Mouse (Mus musculus) granulocyte monocyte progenitor cell, adult 5-6 weeks (primary cell): ENCODE measurements around the gene Ranbp3. TPM values are rescaled to one million over a fixed set of nuclear protein-coding genes. Genes with fewer than 3 reads are reported as not detected.
A peak's percentile ranks its signal among the peaks of the same experiment; 100 is the strongest.

Experiments
- ATAC-seq: replicated peaks from 2 replicates; pipeline ENCODE4 v1.8.0; 2016; ENCODE audit warnings: mild to moderate bottlenecking, moderate TSS enrichment, inconsistent platforms; ENCODE audit not compliant: poor library complexity, severe bottlenecking
- total RNA-seq, 2 experiments: library from RNA; stranded (forward) in 1 of 2; stranded (reverse) in 1 of 2; fragments of 200-712, 200-1000 nt in 1 of 2; fragments of >200 nt in 1 of 2; fragmentation: Nextera tagmentation in 1 of 2; gene quantifications; 2 replicates each; pipeline ENCODE4 v1.2.3; 2014 to 2017

The Ranbp3 gene
- total RNA-seq, 2 experiments from 2014 or later, result 43.9 to 70.1 TPM

DNA sequence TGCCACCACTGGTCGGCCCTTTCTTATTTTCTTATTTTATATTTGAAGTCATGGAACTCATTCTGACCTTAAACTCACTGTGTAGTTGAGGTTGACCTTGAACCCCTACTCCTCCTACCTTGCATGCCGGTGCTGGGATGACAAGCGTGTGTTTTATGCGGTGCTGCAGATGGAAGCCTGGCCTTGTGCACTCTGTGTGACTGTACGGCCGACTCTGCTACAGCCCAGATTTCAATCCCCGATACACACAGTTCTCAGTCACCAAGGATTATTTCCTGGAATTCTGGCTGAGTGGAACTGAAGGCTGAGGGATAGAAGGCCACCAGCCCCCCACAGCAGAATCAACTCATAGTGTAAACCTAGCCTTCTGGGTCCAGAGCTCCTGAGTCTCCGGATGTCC is 3.3 kb upstream of the Ranbp3 start:
- ATAC-seq, result no peak

GRCm38 (mm10) chr17:56673647-56674416 is 738 bp downstream of the Ranbp3 start:
- peak; percentile 53 for ATAC-seq

DNA sequence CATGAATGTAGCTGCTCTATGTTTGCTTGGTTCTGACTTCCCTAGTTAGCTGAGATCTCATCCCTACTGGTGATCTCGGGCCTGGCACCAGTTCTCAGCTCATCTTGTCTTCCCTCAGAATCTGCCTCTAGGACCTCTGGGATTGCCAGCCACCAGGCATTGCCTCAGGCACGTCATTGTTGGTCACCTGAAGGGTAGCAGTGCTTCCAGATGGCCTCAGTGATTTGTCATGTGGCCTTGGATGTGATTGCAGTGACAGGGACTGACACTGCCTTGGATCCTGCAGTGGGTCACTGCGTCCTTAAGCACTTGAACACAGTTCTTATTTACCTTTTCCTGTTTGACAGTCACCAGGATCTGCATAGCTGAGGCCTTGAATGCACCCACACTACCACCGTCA is 8.7 kb downstream of the Ranbp3 start:
- no peak for ATAC-seq

GRCm38 (mm10) chr17:56682880-56683279 is 9.8 kb downstream of the Ranbp3 start:
- ATAC-seq, result no peak

DNA sequence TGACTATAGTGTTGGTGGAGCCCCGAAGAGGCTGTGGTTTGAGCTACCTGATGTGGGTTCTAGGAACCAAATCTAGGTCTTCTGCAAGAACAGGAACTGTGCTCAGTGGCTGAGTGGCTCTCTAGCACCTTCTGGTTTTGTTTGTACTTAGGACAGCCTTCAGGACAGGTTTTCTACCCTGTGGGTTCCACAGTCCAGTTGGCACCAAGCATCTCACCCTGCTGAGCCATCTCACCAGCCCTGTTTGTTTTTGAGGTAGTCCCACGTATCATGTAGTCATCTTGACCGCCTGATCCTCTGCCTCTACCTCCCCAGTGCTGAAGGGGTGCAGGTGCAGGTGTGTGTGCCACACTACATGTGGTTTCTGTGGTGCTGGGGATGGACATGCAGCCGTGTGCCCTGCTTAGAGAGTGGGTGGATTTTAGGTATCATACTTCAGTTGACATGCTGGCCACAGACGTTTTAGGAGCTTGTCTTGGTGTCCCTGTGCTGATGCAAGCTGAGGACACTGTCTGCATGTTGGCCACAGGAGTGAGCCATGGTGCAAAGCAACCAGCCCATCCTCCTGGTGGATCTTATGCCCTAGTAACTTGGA is 10.5 kb downstream of the Ranbp3 start:
- no peak for ATAC-seq

GRCm38 (mm10) chr17:56684649-56685048 is 11.6 kb downstream of the Ranbp3 start:
- ATAC-seq, result no peak

- ATAC-seq, result no peak
Observed at GRCm38 (mm10) chr17:56686801-56687200, 13.7 kb downstream of the Ranbp3 start.

- no peak for ATAC-seq
Observed at GRCm38 (mm10) chr17:56688045-56688444, 15.0 kb downstream of the Ranbp3 start.

GRCm38 (mm10) chr17:56688689-56689088 is 15.6 kb downstream of the Ranbp3 start:
- no peak for ATAC-seq

GRCm38 (mm10) chr17:56693395-56693794 is 20.3 kb downstream of the Ranbp3 start:
- ATAC-seq, result no peak

DNA sequence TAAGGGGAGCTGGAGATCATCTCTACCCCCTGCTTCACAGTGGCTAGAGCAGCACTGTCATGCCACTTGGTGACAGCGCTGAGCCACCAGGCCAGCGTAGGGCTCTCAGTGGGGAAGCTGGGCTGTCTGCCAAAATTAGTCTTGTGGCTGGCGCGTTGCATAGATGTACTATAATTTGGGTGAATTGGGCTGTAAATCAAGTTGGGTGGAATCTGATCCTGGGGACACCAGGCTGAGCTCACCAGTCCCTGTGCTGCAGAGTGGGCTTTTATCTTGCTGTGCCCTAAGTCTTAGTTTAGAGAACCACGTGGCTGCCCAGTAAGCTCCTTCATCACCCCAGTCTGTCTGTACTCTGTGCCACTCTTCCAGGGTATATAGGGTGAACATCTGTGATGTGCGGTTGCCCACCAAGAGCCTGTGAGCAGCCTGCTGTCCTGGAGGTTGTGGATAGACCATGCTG is 20.8 kb downstream of the Ranbp3 start:
- peak; percentile 22 for ATAC-seq

GRCm38 (mm10) chr17:56700451-56700850 is 27.4 kb downstream of the Ranbp3 start:
- ATAC-seq, result no peak

- no peak for ATAC-seq
Observed at GRCm38 (mm10) chr17:56703038-56703437, 29.9 kb downstream of the Ranbp3 start.

DNA sequence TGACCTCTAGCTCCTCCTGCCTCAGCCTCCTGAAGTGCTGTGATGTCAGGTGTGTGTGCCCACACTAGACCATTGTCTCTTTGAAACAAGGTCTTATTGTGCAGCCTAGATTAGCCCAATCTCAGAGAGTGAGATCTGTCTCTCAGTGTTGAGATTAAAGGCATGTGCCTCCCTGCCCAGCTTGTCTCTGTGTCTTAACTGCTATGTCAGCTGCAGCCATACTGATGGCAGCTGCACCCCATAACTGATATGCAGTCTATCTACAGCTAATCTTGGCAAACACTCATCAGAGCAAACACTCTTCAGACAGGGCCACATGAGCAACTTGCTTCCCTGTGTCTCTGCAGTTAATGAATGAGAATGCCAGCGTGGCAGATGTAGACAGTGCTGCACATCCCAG is 33.4 kb downstream of the Ranbp3 start:
- no peak for ATAC-seq

DNA sequence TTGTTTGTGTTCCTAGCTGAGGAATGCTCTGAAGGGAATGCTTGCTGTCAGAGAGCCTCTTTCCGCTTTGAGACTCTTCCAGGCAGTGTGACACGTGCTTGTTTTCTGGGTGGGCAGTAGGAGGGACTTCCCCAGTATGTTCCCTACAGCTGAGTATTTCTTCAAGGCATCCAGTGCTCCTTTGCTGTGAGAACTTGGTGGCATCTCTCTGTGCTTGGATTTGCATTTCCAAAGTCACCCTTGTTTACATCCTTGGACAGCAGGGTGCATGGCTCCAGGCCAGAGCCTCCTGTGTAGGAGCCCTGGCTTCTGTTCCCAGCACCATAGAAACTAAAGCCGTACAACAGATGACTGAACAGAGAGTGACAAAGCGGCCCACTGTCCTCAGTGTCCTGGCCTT is 35.6 kb downstream of the Ranbp3 start:
- ATAC-seq, result no peak

- no peak for ATAC-seq
Observed at GRCm38 (mm10) chr17:56709708-56710107, 36.6 kb downstream of the Ranbp3 start.

DNA sequence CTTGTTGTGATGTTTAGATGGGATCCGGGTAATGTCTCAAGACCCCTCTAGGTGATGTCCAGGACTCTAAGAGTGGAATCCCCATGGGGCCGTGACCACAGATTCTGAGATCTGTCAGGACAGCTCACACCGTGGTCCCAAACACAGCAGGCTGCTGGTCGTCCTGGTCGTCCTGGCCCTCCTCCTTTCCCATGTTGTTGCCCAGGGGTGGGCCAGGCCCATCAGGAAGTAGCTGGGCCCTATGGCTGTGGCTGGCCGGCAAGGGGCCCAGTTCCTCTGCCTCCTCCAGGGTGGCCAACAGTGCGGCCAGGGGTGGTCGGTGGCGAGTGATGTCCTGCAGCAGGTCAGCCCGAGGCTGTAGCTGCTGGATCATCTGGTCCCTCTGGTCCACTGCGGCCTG is 42.3 kb downstream of the Ranbp3 start:
- no peak for ATAC-seq

- no peak for ATAC-seq
Observed at GRCm38 (mm10) chr17:56715914-56716654, 43.0 kb downstream of the Ranbp3 start.

DNA sequence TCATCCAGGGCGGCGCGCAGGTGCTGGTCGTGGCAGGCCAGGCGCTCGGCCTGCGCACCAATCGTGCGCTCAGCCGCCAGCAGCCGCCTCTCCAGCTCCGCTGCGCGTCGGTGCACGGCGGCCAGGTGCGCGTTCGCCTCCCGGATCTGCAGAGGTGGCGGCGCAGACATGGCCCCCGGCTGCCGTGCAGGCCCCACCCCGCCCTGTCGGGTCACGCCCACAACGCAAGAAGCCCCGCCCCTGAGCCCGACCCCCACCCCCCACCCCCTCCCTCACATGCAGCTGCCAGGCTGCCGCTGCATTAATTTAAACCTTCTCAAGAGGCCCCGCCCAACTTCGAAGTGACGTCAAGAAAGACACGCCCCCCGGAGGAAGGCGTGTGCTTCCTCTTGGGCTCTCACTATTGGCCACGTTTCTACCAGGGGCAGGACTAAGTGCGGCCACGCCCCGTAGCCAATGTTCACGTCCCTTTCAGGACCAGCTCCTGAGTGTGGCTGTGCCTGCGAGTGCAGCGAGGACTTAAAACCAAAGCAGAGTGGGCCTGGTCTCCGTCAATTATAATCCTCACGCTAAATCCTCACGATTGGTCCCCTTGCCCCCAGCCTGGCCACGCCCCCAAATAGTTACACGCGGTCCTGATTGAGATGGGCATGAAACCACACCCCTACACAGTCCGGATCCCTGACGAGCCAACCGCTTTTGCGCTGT is 43.7 kb downstream of the Ranbp3 start:
- ATAC-seq, result peak; percentile 81

GRCm38 (mm10) chr17:56717363-56718058 is 44.4 kb downstream of the Ranbp3 start, which contains the start of the genes Ndufa11 and Vmac:
Gene Ndufa11, plus strand, starts transcription at chr17:56717767.
Gene Vmac, minus strand, starts transcription at chr17:56718022.
- ATAC-seq, result peak; percentile 58
